Mouse (Mus musculus): ENCODE data around the gene Hist2h2aa1.
"Not testable (repeated sequence)": the region's sequence is repeated elsewhere in the genome, so short reads cannot be mapped to it uniquely, and the experiment has no call there.

Hist2h2aa1 gene

DNA sequence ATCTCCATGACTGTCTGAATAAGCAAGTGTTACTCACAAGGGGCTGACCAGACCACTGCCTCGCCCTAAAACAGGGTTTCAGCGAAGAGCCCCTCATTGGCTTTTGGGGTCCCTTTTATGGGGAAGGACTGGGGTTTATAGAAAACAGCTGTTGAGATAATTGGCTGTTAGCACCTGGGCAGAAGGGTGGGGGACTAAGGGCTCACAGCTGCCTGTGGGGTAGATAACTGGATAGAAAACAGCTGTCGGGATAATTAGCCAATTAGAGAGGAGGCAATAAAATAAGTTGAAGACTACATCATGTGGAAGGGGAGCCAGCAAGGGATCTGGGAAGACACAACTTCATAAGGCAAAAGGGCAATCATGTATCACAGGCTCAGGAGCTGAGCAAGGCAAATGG is 5.6 kb downstream of the Hist2h2aa1 start:
- DNase-seq (ENCODE audit: extremely low read depth, low read depth, low spot score), result no peak

DNA sequence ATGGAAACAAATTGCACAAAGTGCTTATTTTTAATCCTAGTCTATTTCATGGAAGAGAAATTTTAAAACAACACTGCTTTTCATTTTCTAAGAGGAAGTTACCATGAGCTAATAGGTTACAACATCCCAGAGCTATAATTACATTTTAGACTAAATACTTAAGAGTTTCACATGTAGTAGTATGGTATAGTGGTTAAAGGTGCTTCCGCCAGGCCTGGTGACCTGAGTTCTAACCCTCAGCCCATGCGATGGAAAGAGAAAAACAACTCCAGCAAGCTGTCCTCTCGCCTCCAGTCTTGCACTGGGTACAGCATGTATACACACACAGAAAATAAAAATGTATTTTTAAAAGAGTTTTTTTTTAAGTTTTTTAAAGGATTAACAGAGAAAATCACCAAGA is 6.5 kb downstream of the Hist2h2aa1 start:
- no peak for DNase-seq (ENCODE audit: extremely low read depth, low read depth, low spot score)

DNA sequence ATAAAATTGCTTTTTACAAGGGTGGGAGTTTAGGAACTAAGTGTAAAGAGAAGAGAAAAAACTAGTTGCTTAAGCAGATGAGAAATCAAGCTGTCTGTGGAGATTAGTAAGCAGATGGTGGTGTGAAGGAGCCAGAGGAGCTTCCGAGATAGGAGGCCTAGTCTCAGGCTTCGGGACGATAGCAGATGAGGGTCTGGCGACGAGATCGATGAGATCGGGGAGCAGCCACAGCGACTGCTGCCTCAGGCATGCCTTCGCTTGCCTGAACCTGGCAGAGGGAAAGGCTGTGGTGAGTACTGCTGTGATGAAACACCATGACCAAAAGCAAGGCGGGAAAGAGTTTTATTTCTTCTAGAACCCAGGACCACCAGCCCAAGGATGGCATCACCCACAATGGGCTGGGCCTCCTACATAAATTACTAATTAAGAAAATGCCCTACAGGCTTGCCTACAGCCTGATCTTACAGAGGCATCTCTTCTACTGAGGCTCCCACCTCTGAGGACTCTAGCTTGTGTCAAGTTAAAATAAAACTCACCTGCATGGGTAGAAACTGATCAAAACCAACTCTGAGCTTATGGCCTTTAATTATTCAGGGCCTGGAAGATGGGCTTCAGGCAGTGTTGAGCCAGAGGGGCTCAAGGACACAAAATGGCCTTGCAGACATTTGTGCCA is 9.5 kb downstream of the Hist2h2aa1 start:
- no peak for DNase-seq (ENCODE audit: extremely low read depth, low read depth, low spot score)

DNA sequence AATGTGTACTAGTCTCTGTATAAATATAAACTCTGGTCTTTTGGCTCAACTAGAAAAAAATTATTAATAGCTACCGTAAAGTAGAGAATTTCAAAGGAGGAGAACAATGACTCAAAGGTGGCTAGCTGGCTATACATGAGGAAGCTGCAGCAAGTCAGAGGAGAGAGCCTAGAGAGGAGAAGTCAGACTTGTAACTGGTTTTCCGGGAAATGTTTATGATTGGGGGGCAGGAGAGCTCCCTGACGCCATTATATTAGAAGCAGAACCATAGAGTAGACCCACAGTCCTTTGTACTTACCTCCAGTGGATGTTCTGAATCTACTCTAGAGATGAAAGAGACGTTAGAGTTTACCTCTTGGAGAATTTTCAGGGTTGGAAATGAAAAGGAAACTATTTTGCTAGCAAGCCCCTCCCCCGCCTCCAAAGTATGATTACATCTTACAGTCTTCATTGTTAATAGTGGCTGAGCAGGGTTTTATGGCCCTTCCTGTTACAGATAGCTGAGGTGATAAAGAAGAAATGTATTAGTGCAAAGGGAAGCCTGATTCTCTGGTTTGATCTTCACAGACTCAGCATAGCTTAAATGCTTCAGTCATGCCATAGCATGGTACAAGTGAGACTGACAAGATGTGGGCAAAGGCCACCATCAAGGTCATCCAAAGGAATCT is 10.8 kb downstream of the Hist2h2aa1 start:
- no peak for DNase-seq (ENCODE audit: extremely low read depth, low read depth, low spot score)

DNA sequence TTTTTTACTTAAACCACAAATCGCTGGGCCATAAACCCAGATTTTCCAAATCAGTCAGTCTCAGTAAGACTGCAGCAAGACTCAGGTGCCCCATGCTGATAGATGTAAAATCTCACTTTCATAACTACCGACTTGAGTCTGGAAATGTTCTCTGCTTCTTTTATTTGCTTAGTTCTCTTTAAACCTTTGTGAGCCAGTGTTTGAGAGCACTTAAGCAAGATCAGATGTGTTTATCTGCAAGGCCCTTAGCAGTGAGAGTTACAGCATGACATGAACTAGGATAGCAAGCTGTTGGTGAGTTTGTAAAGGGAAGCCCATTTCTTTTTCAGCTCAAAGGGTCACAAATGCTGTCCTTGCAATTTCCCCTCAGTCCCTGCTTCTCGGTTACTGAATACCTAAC is 11.9 kb downstream of the Hist2h2aa1 start:
- DNase-seq (ENCODE audit: extremely low read depth, low read depth, low spot score), result no peak

DNA sequence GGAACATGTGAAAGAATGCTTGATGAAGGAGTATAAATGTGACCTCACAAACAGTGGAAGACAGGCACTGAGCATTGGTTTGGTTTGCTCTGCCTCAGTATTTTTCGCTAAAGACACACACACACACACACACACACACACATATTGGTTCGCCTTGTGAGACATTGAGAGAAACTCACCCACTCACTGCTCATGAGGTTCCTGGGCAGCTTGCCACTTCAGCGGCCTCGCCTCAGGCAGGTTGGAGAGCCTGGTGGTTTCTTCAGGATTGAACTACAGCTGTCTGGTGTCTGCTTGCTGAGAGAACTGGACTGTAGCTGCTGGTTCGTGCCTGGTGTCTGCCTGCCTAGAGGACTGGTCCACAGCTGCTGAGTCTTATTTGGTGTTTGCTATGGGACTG is 14.9 kb downstream of the Hist2h2aa1 start:
- no peak for DNase-seq (ENCODE audit: extremely low read depth, low read depth, low spot score)

DNA sequence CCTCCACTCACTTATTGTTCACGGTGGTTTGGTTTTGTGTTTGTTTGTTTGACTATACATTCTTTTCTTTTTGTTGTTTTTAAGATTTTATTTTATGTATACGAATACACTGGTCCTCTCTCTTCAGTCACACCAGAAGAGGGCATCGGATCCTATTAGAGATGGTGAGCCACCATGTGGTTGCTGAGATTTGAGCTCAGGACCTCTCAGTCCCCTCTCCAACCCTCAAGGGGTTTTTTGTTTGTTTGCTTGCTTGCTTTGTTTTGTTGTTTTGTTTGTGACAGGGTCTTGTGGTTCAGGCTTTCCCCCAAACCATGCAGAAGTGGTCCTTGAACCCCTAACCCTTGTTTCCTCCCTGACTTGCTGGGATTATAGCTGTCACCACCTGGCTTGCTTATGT is 16.3 kb downstream of the Hist2h2aa1 start:
- DNase-seq (ENCODE audit: extremely low read depth, low read depth, low spot score), result no peak

DNA sequence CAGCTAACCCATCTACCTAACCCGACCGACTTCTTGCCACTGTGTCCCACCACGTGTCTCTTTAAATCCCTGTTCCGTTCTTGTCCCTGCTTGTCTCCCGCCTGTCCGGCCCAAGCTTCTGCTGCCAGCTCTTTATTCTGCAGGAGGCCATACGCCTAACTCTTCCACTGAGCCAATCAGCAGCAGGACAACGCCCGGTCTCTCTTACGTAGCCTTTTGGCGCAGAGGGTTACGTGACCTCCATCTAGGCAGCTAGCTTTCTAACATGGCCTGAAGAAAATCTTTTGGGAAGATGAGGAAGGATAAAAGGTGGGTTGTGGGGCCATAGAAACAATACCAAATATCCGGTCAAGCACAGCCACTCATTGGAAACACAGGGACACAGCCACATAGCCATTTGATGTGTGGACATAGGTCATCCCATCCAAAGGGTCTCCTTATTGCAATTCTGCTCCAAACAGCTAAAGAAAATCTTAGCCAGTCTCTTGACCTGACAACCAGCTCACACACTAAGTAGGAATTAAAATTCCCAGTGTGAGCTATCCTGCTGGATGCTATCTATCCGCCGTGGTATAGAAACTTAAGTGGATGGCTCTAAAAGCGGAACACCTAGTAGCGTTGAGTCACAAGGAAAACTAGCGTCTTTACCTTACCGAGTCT is 17.0 kb downstream of the Hist2h2aa1 start:
- no peak for DNase-seq (ENCODE audit: extremely low read depth, low read depth, low spot score)

DNA sequence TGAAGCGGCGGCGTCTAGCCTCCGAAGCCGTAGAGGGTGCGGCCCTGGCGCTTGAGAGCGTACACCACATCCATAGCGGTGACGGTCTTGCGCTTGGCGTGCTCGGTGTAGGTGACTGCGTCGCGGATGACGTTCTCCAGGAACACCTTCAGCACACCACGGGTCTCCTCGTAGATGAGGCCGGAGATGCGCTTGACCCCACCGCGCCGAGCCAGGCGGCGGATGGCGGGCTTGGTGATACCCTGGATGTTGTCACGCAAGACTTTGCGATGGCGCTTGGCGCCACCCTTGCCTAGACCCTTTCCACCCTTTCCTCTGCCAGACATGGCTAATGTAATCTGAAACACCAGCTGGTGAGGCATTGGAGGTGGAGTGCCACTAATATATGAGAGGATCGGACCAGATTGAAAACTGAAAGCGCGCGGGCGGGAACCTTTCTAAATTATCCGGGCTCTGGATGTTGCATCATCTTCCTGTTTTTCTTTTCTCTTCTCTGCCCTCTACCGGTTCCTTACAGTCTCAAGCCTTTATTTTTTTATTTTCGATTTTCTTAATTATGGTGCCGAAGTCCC is 17.8 kb downstream of the Hist2h2aa1 start, which contains the start of gene Hist2h4:
Gene Hist2h4 (minus strand): TSS at position 333 of the 572 bp plus-strand sequence.
- DNase-seq (ENCODE audit: extremely low read depth, low read depth, low spot score), result no peak

DNA sequence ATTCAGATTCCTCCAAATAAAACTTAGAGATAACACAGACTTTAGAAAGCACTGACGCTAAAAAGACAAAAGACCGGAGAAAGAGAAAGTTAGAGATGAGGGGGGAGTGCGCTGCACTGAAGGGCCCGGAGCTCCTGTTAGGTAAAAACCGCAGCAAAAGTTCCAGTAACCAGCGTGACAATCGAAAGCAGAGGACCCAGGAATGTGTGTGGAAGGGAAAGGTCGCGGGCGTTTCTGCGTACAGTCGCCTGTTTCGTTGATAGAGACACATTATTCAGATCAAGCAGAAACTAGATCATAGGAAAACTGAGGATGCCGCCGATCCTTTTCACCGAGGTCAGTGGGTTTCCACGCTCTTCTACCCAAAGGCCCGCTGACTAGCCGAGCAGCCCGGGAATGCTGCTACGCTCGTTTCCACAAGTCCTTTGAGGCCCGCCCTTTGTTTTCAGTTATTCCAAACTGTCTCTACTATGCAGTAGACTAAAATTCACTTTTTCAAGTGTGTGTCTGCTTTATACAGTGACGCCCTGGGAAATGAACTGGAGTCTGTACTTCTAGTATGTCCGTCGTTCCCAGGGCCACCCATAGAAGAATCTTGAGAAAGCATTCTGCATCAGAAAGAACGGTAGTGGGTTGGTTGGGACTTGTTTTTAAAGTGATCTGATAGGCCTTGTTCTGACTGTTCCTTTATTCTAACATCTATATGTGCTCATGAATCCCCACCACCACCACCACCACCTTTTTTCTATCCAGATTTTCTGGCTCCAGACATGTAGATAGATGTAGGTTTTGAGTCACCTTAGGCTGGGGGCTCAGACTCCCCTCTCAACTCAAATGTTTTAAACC is 18.5 kb downstream of the Hist2h2aa1 start:
- DNase-seq (ENCODE audit: extremely low read depth, low read depth, low spot score), result no peak

DNA sequence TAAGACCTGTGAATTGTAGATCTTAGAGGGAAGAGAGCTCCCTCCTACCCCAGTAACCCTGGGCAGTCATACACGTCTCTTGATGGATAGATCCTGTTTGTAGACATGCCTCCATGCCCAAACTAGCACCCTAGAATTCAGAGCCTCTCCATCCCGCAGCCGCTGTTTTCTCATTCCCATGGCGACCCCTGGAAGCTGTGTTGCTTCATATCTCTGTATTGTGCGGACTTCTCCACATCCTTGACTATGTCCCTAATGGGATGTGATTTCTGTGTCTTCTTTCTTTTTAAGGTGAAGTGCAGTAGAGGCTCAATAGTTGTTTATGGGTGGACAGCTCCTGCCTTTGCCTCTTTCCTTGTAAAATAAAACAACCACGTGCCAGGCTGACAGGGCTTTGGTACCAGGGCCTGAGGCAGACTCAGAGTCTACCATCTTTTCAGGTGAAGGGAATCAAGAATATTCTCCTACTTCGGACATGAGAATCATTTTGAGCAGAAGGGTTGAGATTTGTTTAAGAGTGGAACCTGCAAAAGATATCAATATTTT is 19.2 kb downstream of the Hist2h2aa1 start:
- DNase-seq (ENCODE audit: extremely low read depth, low read depth, low spot score), result no peak

DNA sequence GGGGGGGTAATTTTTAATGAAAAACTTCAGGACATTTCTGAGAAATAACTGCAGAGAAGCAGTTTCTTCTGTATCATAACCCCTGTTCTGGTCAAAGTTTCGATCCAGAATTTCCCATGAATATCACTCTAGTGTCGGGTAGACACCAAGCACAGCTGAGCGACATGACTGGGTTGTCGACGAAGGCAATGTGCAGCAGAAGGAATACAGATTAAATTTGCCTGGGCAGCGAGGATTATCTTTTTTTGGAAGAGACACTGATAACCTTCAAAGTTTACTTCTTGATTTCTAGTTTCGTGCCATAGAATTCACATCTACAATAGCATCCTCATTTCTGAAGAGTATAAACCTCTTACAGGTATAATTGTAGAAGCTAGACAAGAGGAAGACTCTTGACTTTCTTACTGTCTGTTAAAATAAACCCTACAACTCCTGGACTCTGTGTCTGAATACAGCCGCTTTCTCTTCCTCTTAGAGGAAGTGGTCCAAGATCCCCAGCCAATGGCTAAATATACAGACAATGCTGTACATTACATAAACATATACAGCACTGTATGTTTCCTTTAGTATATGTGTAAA is 20.9 kb downstream of the Hist2h2aa1 start:
- no peak for DNase-seq (ENCODE audit: extremely low read depth, low read depth, low spot score)

DNA sequence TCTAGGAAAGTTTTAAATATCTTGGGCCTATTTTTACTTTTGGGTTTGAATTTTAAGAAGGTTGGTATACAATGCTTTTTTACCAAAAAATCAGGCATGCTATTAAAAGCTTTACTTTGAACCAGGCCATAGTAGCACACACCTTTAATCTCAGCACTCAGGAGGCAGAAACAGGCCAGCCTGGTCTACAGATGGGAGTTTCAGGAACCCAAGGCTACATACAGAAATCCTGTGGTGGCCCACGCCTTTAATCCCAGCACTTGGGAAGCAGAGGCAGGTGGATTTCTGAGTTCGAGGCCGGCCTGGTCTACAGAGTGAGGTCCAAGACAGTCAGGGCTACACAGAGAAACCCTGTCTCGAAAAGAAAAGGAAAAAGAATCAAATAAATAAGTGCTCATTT is 22.2 kb downstream of the Hist2h2aa1 start:
- DNase-seq (ENCODE audit: extremely low read depth, low read depth, low spot score), result no peak

DNA sequence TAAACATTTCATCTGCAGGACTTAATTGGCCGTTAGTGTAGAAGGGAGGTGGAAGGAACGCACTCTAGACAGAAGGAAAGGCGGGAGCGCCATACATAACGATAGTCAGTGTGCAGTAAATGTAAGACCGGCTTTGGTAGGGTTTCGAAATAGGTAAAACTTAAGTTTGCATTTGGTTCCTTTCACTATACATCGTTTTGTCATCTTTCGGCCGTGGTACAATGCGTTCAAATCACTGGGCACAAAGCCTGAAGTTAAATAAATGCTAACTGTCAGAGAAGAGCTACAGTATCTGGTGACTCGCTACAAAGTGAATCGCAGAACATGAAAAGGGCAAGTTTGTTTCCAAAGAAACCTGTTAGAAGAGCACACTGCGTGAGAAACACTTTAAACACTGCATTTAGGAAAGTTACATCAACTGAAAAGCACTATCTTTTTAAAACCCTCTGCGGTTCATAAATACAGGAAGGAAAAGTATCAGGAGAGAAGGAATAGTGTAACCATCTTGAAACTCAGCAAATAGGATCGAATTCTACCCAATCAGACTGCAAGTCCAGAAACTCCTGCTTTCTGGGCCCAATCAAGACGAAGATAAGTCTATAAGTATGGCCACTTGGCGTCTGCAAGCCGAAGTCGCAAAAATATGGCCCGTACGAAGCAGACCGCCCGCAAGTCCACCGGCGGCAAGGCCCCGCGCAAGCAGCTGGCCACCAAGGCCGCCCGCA is 22.9 kb downstream of the Hist2h2aa1 start, which contains the start of gene Hist2h3b:
Gene Hist2h3b (plus strand): TSS at position 604 of the 725 bp plus-strand sequence.
- DNase-seq (ENCODE audit: extremely low read depth, low read depth, low spot score), result no peak

DNA sequence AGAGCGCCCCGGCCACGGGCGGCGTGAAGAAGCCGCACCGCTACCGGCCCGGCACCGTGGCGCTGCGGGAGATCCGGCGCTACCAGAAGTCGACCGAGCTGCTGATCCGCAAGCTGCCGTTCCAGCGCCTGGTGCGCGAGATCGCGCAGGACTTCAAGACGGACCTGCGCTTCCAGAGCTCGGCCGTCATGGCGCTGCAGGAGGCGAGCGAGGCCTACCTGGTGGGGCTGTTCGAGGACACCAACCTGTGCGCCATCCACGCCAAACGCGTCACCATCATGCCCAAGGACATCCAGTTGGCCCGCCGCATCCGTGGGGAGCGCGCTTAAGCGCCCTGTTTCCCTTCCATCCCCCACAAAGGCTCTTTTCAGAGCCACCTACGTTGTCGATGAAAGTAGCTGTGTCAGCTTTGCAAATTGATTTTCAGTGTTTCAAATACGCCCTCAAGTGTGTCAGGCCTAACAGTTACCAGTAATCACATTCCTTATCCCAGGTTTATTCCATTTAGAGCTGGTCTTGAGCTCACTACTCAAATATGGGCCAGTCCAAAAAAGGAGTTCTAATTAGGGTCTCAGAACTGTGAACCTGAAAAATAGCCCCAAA is 23.6 kb downstream of the Hist2h2aa1 start:
- DNase-seq (ENCODE audit: extremely low read depth, low read depth, low spot score), result not testable (repeated sequence)

DNA sequence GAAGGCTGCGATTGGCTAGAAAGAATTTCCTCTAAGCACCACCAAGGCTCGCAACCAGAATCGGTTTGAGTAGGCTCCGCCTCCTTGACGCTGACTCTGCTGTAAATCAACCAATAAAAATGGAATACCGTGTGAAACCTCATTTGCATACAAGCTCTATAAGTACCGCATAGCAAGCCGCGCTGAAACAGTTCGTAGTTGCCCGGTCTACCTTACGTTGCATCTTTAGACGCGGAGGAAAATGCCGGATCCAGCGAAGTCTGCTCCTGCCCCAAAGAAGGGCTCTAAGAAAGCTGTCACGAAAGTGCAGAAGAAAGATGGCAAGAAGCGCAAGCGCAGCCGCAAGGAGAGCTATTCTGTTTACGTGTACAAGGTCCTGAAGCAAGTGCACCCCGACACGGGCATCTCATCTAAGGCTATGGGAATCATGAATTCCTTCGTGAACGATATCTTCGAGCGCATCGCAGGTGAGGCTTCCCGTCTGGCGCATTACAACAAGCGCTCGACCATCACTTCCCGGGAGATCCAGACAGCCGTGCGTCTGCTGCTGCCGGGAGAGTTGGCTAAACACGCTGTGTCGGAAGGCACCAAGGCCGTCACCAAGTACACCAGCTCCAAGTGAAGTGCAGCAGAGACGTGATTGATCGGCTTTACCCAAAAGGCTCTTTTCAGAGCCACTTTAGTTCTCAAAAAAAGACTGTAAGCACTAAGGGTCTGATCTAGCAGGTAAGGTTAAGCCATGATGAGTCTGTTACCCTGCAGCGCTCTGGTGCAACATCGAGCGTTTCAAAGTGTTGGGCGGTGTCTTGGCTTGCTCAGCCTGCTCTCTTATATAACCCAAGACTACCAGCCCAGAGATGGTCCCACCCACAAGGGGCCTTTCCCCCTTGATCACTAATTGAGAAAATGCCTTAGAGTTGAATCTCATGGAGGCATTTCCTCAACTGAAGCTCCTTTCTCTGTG is 24.5 kb downstream of the Hist2h2aa1 start, which contains the start of gene Hist2h2bb:
Gene Hist2h2bb (plus strand): TSS at position 242 of the 964 bp plus-strand sequence.
- no peak for DNase-seq (ENCODE audit: extremely low read depth, low read depth, low spot score)

DNA sequence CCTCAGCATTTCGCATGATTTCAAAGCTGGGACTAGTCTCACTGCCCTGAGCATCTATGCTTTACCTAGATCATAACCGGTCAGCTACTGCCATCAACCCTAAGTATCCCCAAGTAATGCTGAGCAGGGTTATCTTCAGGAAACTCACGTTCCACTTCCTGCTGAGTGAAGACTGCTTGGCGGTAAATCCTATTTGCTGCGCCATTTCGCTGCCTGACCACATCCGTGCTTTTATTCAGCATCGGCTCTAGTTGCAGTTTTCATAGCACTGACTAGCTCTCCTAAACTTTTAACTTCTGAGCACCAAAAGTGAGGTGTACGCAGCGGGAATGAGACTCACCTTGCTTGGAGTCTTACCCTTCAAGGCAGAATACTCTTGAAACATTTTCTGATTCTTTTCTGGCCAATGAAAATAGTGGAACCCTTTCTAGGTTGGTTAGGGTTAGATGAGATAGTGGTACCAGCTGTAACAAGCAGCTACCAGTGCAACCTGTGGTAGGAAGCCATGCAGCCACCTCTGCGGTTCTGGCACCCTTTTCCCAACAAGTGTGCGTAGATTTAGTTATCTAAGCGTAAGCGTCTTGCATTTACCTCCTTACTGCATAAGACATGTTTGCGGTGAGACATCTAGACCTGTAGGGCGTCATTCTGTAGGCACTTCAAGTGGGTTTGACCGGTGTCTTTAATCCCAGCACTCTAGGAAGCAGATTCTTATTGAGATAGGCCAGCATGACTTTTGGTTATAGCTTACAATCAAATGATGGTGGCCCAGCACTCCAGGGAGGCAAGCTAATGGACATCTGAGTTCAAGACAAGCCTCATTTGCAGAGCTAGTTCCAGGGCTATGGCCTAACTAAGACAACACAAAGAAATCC is 28.5 kb downstream of the Hist2h2aa1 start:
- DNase-seq (ENCODE audit: extremely low read depth, low read depth, low spot score), result no peak
